Mouse (Mus musculus): ENCODE measurements around the gene 4930519P11Rik. TPM values are rescaled to one million over a fixed set of nuclear protein-coding genes. Genes with fewer than 3 reads are reported as not detected.

The 4930519P11Rik gene
- polyA plus RNA-seq, 1 experiment from 2014 or later: 0.60 TPM

- no peak overlapping the region for H3K9ac ChIP-seq (ENCODE audit: low read length)
- WGBS: 75% methylated on average over 3 of the region's 3 CpGs
- no peak overlapping the region for H3K27ac ChIP-seq (ENCODE audit: low read depth, low read length)
- H3K9me3 ChIP-seq (ENCODE audit: control insufficient read depth, low read length): no peaks in the 10 kb centered on the region
- H3K4me1 ChIP-seq (ENCODE audit: control insufficient read depth, insufficient read depth, low read length): peaks cover 5% of the 10 kb centered on the region; the same call in 1 of the 2 replicates
- DNase-seq (ENCODE audit: low spot score, missing footprints) (no peak), ATAC-seq (ENCODE audit: low FRiP score) (no peak)
- H3K4me2 ChIP-seq: no peak overlapping the region
- H3K36me3 ChIP-seq (ENCODE audit: control insufficient read depth, insufficient read depth, low read length): no peaks in the 10 kb centered on the region; the same call in 1 of the 2 replicates
- H3K4me3 ChIP-seq (ENCODE audit: low read depth, low read length): no peak overlapping the region
- no peaks in the 10 kb centered on the region for H3K27me3 ChIP-seq (ENCODE audit: control insufficient read depth, insufficient read depth, low read length)
Observed at GRCm38 (mm10) chr2:154650404-154650803, 37.2 kb upstream of the 4930519P11Rik start.

GRCm38 (mm10) chr2:154648086-154648485 is 34.8 kb upstream of the 4930519P11Rik start:
- no peak overlapping the region for H3K9ac ChIP-seq (ENCODE audit: low read length)
- DNase-seq (ENCODE audit: low spot score, missing footprints): peak; percentile 95
- H3K27ac ChIP-seq (ENCODE audit: low read depth, low read length): no peak overlapping the region
- H3K27me3 ChIP-seq (ENCODE audit: control insufficient read depth, insufficient read depth, low read length): no peaks in the 10 kb centered on the region
- ATAC-seq (ENCODE audit: low FRiP score): peak; percentile 27; the same call in 1 of the 2 replicates
- H3K36me3 ChIP-seq (ENCODE audit: control insufficient read depth, insufficient read depth, low read length): no peaks in the 10 kb centered on the region; the same call in 1 of the 2 replicates
- peaks cover 5% of the 10 kb centered on the region; the same call in 1 of the 2 replicates for H3K4me1 ChIP-seq (ENCODE audit: control insufficient read depth, insufficient read depth, low read length)
- no peaks in the 10 kb centered on the region for H3K9me3 ChIP-seq (ENCODE audit: control insufficient read depth, low read length)
- H3K4me2 ChIP-seq: 0 out of 2 replicates have a peak overlapping the region, but pooled peaks have one; percentile 11
- no peak overlapping the region for H3K4me3 ChIP-seq (ENCODE audit: low read depth, low read length)
- 12% methylated on average over 3 of the region's 3 CpGs for WGBS

GRCm38 (mm10) chr2:154646634-154647033 is 33.4 kb upstream of the 4930519P11Rik start:
- Histone ChIP-seq H3K27ac (ENCODE audit: low read depth, low read length) (no peak overlapping the region), H3K4me1 (ENCODE audit: control insufficient read depth, insufficient read depth, low read length) (peaks cover 5% of the 10 kb centered on the region; the same call in 1 of the 2 replicates), H3K27me3 (ENCODE audit: control insufficient read depth, insufficient read depth, low read length) (no peaks in the 10 kb centered on the region), H3K4me3 (ENCODE audit: low read depth, low read length) (no peak overlapping the region), H3K9ac (ENCODE audit: low read length) (no peak overlapping the region), H3K9me3 (ENCODE audit: control insufficient read depth, low read length) (no peaks in the 10 kb centered on the region), H3K4me2 (no peak overlapping the region), H3K36me3 (ENCODE audit: control insufficient read depth, insufficient read depth, low read length) (no peaks in the 10 kb centered on the region; the same call in 1 of the 2 replicates)
- DNase-seq (ENCODE audit: low spot score, missing footprints): no peak
- 80% methylated on average over 5 of the region's 5 CpGs for WGBS
- no peak; the same call in 1 of the 2 replicates for ATAC-seq (ENCODE audit: low FRiP score)

- 89% methylated on average over 6 of the region's 6 CpGs for WGBS
- Histone ChIP-seq H3K27me3 (ENCODE audit: control insufficient read depth, insufficient read depth, low read length) (no peaks in the 10 kb centered on the region), H3K36me3 (ENCODE audit: control insufficient read depth, insufficient read depth, low read length) (peaks cover 7% of the 10 kb centered on the region), H3K4me2 (no peak overlapping the region), H3K27ac (ENCODE audit: low read depth, low read length) (no peak overlapping the region), H3K9me3 (ENCODE audit: control insufficient read depth, low read length) (peaks cover 7% of the 10 kb centered on the region; the same call in 1 of the 2 replicates), H3K9ac (ENCODE audit: low read length) (no peak overlapping the region), H3K4me1 (ENCODE audit: control insufficient read depth, insufficient read depth, low read length) (no peaks in the 10 kb centered on the region), H3K4me3 (ENCODE audit: low read depth, low read length) (no peak overlapping the region)
- no peak for DNase-seq (ENCODE audit: low spot score, missing footprints)
- no peak for ATAC-seq (ENCODE audit: low FRiP score)
Observed at GRCm38 (mm10) chr2:154642712-154643385, 29.6 kb upstream of the 4930519P11Rik start.

- peaks cover 12% of the 10 kb centered on the region for H3K36me3 ChIP-seq (ENCODE audit: control insufficient read depth, insufficient read depth, low read length)
- H3K4me1 ChIP-seq (ENCODE audit: control insufficient read depth, insufficient read depth, low read length): no peaks in the 10 kb centered on the region
- H3K9me3 ChIP-seq (ENCODE audit: control insufficient read depth, low read length): peaks cover 7% of the 10 kb centered on the region; the same call in 1 of the 2 replicates
- no peak for DNase-seq (ENCODE audit: low spot score, missing footprints)
- ATAC-seq (ENCODE audit: low FRiP score): no peak
- H3K9ac ChIP-seq (ENCODE audit: low read length): no peak overlapping the region
- no peak overlapping the region for H3K27ac ChIP-seq (ENCODE audit: low read depth, low read length)
- H3K4me3 ChIP-seq (ENCODE audit: low read depth, low read length): no peak overlapping the region
- H3K27me3 ChIP-seq (ENCODE audit: control insufficient read depth, insufficient read depth, low read length): no peaks in the 10 kb centered on the region
- WGBS: 98% methylated on average over 9 of the region's 9 CpGs
- H3K4me2 ChIP-seq: no peak overlapping the region
Observed at GRCm38 (mm10) chr2:154642005-154642459, 28.8 kb upstream of the 4930519P11Rik start.

GRCm38 (mm10) chr2:154641176-154641575 is 27.9 kb upstream of the 4930519P11Rik start:
- DNase-seq (ENCODE audit: low spot score, missing footprints) (no peak), ATAC-seq (ENCODE audit: low FRiP score) (no peak)
- H3K9ac ChIP-seq (ENCODE audit: low read length): no peak overlapping the region
- no peaks in the 10 kb centered on the region for H3K27me3 ChIP-seq (ENCODE audit: control insufficient read depth, insufficient read depth, low read length)
- H3K9me3 ChIP-seq (ENCODE audit: control insufficient read depth, low read length): peaks cover 7% of the 10 kb centered on the region; the same call in 1 of the 2 replicates
- H3K4me1 ChIP-seq (ENCODE audit: control insufficient read depth, insufficient read depth, low read length): no peaks in the 10 kb centered on the region
- no peak overlapping the region for H3K27ac ChIP-seq (ENCODE audit: low read depth, low read length)
- H3K36me3 ChIP-seq (ENCODE audit: control insufficient read depth, insufficient read depth, low read length): peaks cover 12% of the 10 kb centered on the region
- H3K4me2 ChIP-seq: no peak overlapping the region
- WGBS: 87% methylated on average over 8 of the region's 8 CpGs
- no peak overlapping the region for H3K4me3 ChIP-seq (ENCODE audit: low read depth, low read length)

GRCm38 (mm10) chr2:154639115-154639514 is 25.9 kb upstream of the 4930519P11Rik start:
- Histone ChIP-seq H3K36me3 (ENCODE audit: control insufficient read depth, insufficient read depth, low read length) (peaks cover 12% of the 10 kb centered on the region), H3K4me3 (ENCODE audit: low read depth, low read length) (no peak overlapping the region), H3K27ac (ENCODE audit: low read depth, low read length) (no peak overlapping the region), H3K4me2 (no peak overlapping the region), H3K9ac (ENCODE audit: low read length) (no peak overlapping the region), H3K9me3 (ENCODE audit: control insufficient read depth, low read length) (peaks cover 7% of the 10 kb centered on the region; the same call in 1 of the 2 replicates), H3K27me3 (ENCODE audit: control insufficient read depth, insufficient read depth, low read length) (no peaks in the 10 kb centered on the region), H3K4me1 (ENCODE audit: control insufficient read depth, insufficient read depth, low read length) (no peaks in the 10 kb centered on the region)
- WGBS: 89% methylated on average over 4 of the region's 4 CpGs
- DNase-seq (ENCODE audit: low spot score, missing footprints) (no peak), ATAC-seq (ENCODE audit: low FRiP score) (no peak)

- 91% methylated on average over 3 of the region's 3 CpGs for WGBS
- Histone ChIP-seq H3K9ac (ENCODE audit: low read length) (no peak overlapping the region), H3K4me1 (ENCODE audit: control insufficient read depth, insufficient read depth, low read length) (no peaks in the 10 kb centered on the region), H3K9me3 (ENCODE audit: control insufficient read depth, low read length) (peaks cover 7% of the 10 kb centered on the region; the same call in 1 of the 2 replicates), H3K4me3 (ENCODE audit: low read depth, low read length) (no peak overlapping the region), H3K27me3 (ENCODE audit: control insufficient read depth, insufficient read depth, low read length) (no peaks in the 10 kb centered on the region), H3K27ac (ENCODE audit: low read depth, low read length) (no peak overlapping the region), H3K36me3 (ENCODE audit: control insufficient read depth, insufficient read depth, low read length) (peaks cover 12% of the 10 kb centered on the region), H3K4me2 (no peak overlapping the region)
- no peak for ATAC-seq (ENCODE audit: low FRiP score)
- DNase-seq (ENCODE audit: low spot score, missing footprints): no peak
Observed at GRCm38 (mm10) chr2:154638521-154638920, 25.3 kb upstream of the 4930519P11Rik start.

GRCm38 (mm10) chr2:154635826-154636225 is 22.6 kb upstream of the 4930519P11Rik start:
- no peak overlapping the region for H3K4me3 ChIP-seq (ENCODE audit: low read depth, low read length)
- WGBS: 93% methylated on average over 2 of the region's 2 CpGs
- no peak for ATAC-seq (ENCODE audit: low FRiP score)
- H3K4me2 ChIP-seq: no peak overlapping the region
- H3K9ac ChIP-seq (ENCODE audit: low read length): no peak overlapping the region
- H3K36me3 ChIP-seq (ENCODE audit: control insufficient read depth, insufficient read depth, low read length): peaks cover 12% of the 10 kb centered on the region
- H3K27me3 ChIP-seq (ENCODE audit: control insufficient read depth, insufficient read depth, low read length): no peaks in the 10 kb centered on the region
- no peak overlapping the region for H3K27ac ChIP-seq (ENCODE audit: low read depth, low read length)
- H3K4me1 ChIP-seq (ENCODE audit: control insufficient read depth, insufficient read depth, low read length): no peaks in the 10 kb centered on the region
- DNase-seq (ENCODE audit: low spot score, missing footprints): no peak
- H3K9me3 ChIP-seq (ENCODE audit: control insufficient read depth, low read length): peaks cover 7% of the 10 kb centered on the region; the same call in 1 of the 2 replicates
